9 mouse cellular contexts compared by ENCODE assay signal in genomic region chr8:126929607-126930161, GRCm38 (mm10). TPM values are rescaled to one million over a fixed set of nuclear protein-coding genes. Genes with fewer than 3 reads are reported as not detected.
A peak's percentile ranks its signal among the peaks of the same experiment; 100 is the strongest.
DNase-seq lines count a peak whose midpoint lies in the region; ATAC-seq and TF ChIP-seq lines count a peak whose summit lies in the region.
"Had no signal": no experiment of that assay in that cellular context is flagged by ENCODE, and none has a peak within 500 bp of the region (broad histone marks: within the 10 kb centered on the region; RNA-seq: fewer than 3 reads in every experiment).

No protein-coding gene starts in this region.

- H3K36me3 ChIP-seq in lung, postnatal 0 days (ENCODE audit: insufficient read depth, low read length), result peaks cover 12% of the 10 kb centered on the region; the same call in 1 of the 2 replicates

- no peaks in the 10 kb centered on the region for H3K27me3 ChIP-seq in lung, postnatal 0 days (replicated peaks; ENCODE audit: insufficient read depth, low read length)
- H3K27me3 ChIP-seq: limb, embryonic 12.5 days had no signal

- peak overlapping the region; percentile 14; the same call in 1 of the 2 replicates for H3K27ac ChIP-seq in lung, postnatal 0 days (ENCODE audit: low read length)
- H3K27ac ChIP-seq: limb, embryonic 12.5 days had no signal

- H3K4me2 ChIP-seq in lung, postnatal 0 days (replicated peaks; ENCODE audit: low read depth, low read length), result no peak overlapping the region
- H3K4me2 ChIP-seq: limb, embryonic 12.5 days had no signal

- no peaks in the 10 kb centered on the region for H3K9me3 ChIP-seq in lung, postnatal 0 days (ENCODE audit: low read length)
- H3K9me3 ChIP-seq: limb, embryonic 12.5 days had no signal

- H3K9ac ChIP-seq in lung, postnatal 0 days (replicated peaks; ENCODE audit: low read depth), result no peak overlapping the region
- H3K9ac ChIP-seq: limb, embryonic 12.5 days had no signal

- H3K4me1 ChIP-seq in lung, postnatal 0 days (ENCODE audit: insufficient read depth, low read depth, low read length), result no peaks in the 10 kb centered on the region
- H3K4me1 ChIP-seq: limb, embryonic 12.5 days had no signal

- 63% methylated on average over 3 of the region's 3 CpGs for WGBS in lung, postnatal 0 days

- peak; percentile 95 for TF ChIP-seq CTCF in lung, postnatal 0 days (IDR thresholded peaks at IDR 0.05)

- H3K4me3 ChIP-seq in lung, postnatal 0 days (ENCODE audit: low read depth, low read length), result no peak overlapping the region
- H3K4me3 ChIP-seq: limb, embryonic 12.5 days had no signal

- peak; percentile 81 for DNase-seq in gastrocnemius, adult 18-20 months (ENCODE audit: low spot score)
- no peak for DNase-seq in gastrocnemius, postnatal 25 days
- peak; percentile 90 for DNase-seq in R1 (ENCODE audit: low read depth, low spot score)
- peak; percentile 84 for DNase-seq in cerebellum, postnatal 14 days
- peak; percentile 61 for DNase-seq in gastrocnemius, postnatal 10 days
- DNase-seq in kidney, postnatal 36 days, result peak; percentile 71 to 79
- peak; percentile 72 for DNase-seq in lung, postnatal 0 days (ENCODE audit: low spot score)
- peak; percentile 57 for DNase-seq in right cerebral cortex, postnatal 14 days

- TF ChIP-seq EP300 in lung, postnatal 0 days (IDR thresholded peaks at IDR 0.05), result no peak

- ATAC-seq in lung, postnatal 0 days, result peak; percentile 45

RNA-seq across cellular contexts. Expression of gene Tomm20, which starts 16.0 kb away (rescaled TPM):
- total RNA-seq in gastrocnemius, adult 18-20 months (2021), result 100 to 1,000 TPM in 1 of 2 experiments, 10 to 100 TPM in 1; 98.0 to 115 TPM
- total RNA-seq in gastrocnemius, postnatal 25 days (2021), result 10 to 100 TPM; 84.5 to 86.1 TPM
- total RNA-seq in gastrocnemius, postnatal 10 days (2021), result 100 to 1,000 TPM; 114 to 122 TPM
- 138 and 155 TPM in 2 replicates for polyA plus RNA-seq in lung, postnatal 0 days (2015; fragmentation: Nextera tagmentation; extraction: Ambion mirVana)

RNA-seq across cellular contexts. Expression of gene Rbm34, which starts 41.2 kb away (rescaled TPM):
- 1 to 10 TPM; 4.4 to 6.2 TPM for total RNA-seq in gastrocnemius, adult 18-20 months (2021)
- total RNA-seq in gastrocnemius, postnatal 25 days (2021), result 1 to 10 TPM; 3.7 to 4.3 TPM
- 1 to 10 TPM; 6.6 to 9.0 TPM for total RNA-seq in gastrocnemius, postnatal 10 days (2021)
- 15.5 and 18.9 TPM in 2 replicates for polyA plus RNA-seq in lung, postnatal 0 days (2015; fragmentation: Nextera tagmentation; extraction: Ambion mirVana)
